Mouse (Mus musculus) CH12.LX (cell line): ENCODE data around the gene Gm37240. TPM values are rescaled to one million over a fixed set of nuclear protein-coding genes. Genes with fewer than 3 reads are reported as not detected.

Source experiments
- DNase-seq: peaks from one replicate; pipeline ENCODE4 v3.0.0-alpha.2; 2013; ENCODE audit errors: extremely low read depth
- H3K27ac ChIP-seq: 2 replicates; pipeline ENCODE4 v1.5.1; 2012; ENCODE audit warnings: low read depth, mild to moderate bottlenecking, control low read depth, moderate library complexity; ENCODE audit not compliant: insufficient read depth
- H3K27me3 ChIP-seq: replicated peaks from 2 replicates; pipeline ENCODE3; 2012; ENCODE audit warnings: inconsistent platforms
- H3K36me3 ChIP-seq, 2 experiments: replicated peaks in 1 of 2; 2 replicates each; pipeline versions ENCODE3 to v1.6.1; 2012; ENCODE audit warnings: inconsistent platforms in 1 of 2, low read length in 1 of 2, mild to moderate bottlenecking in 1 of 2, mixed read lengths in 1 of 2, moderate library complexity in 1 of 2; ENCODE audit not compliant: control insufficient read depth in 1 of 2, insufficient read depth in 1 of 2
- H3K4me1 ChIP-seq, 2 experiments: 2 replicates each; pipeline ENCODE4 v1.6.1; 2012; ENCODE audit warnings: inconsistent platforms in 1 of 2, moderate library complexity in 1 of 2; ENCODE audit not compliant: insufficient read depth in 2 of 2, control insufficient read depth in 1 of 2
- H3K4me2 ChIP-seq: 2 replicates; pipeline ENCODE4 v1.6.1; 2012; ENCODE audit warnings: low read depth, mild to moderate bottlenecking, control low read depth; ENCODE audit not compliant: poor library complexity, insufficient read depth, severe bottlenecking
- H3K4me3 ChIP-seq, 3 experiments: fragments of 150-350 bp in 1 of 3; sonication (generic) in 1 of 3; replicated peaks in 1 of 3; 2 replicates each; pipeline versions ENCODE3 to v1.5.1; 2011 to 2012; ENCODE audit warnings: low read depth in 2 of 3, low read length in 2 of 3, mild to moderate bottlenecking in 2 of 3, moderate library complexity in 2 of 3, control low read depth in 1 of 3, improper control_type of control experiment in 1 of 3, inconsistent platforms in 1 of 3, mixed read lengths in 1 of 3; ENCODE audit not compliant: poor library complexity in 1 of 3
- H3K79me2 ChIP-seq: replicated peaks from 2 replicates; pipeline ENCODE4 v1.6.1; 2012; ENCODE audit warnings: mild to moderate bottlenecking, moderate library complexity; ENCODE audit not compliant: control insufficient read depth, poor library complexity, insufficient read depth, severe bottlenecking; ENCODE audit errors: extremely low read depth
- H3K9ac ChIP-seq: 2 replicates; pipeline ENCODE4 v1.6.1; 2012; ENCODE audit warnings: low read depth, mild to moderate bottlenecking, control low read depth, moderate library complexity; ENCODE audit not compliant: insufficient read depth
- H3K9me3 ChIP-seq: replicated peaks from 2 replicates; pipeline ENCODE3; 2012; ENCODE audit warnings: low read length, inconsistent platforms, mixed read lengths
- BHLHE40 ChIP-seq: IDR thresholded peaks from 2 replicates; pipeline ENCODE4 v1.6.1; 2011; ENCODE audit warnings: mild to moderate bottlenecking, low read depth, low read length, improper control_type of control experiment
- CHD1 ChIP-seq: IDR thresholded peaks from 2 replicates; pipeline ENCODE4 v1.6.1; 2012; ENCODE audit warnings: low read depth, low read length, improper control_type of control experiment, inconsistent platforms
- CHD2 ChIP-seq: IDR thresholded peaks from 2 replicates; pipeline ENCODE4 v1.6.1; 2011; ENCODE audit warnings: low read length, improper control_type of control experiment
- E2F4 ChIP-seq: IDR thresholded peaks from 2 replicates; pipeline ENCODE4 v1.6.1; 2011; ENCODE audit warnings: low read depth, low read length, improper control_type of control experiment; ENCODE audit not compliant: insufficient replicate concordance
- ETS1 ChIP-seq: conservative IDR thresholded peaks from 2 replicates; pipeline ENCODE4 v1.6.1; 2012; ENCODE audit warnings: low read depth, mild to moderate bottlenecking, inconsistent platforms, low read length, improper control_type of control experiment, moderate library complexity
- JUN ChIP-seq: IDR thresholded peaks from 2 replicates; pipeline ENCODE4 v1.6.1; 2011; ENCODE audit warnings: low read depth, mild to moderate bottlenecking, low read length, improper control_type of control experiment, moderate library complexity; ENCODE audit not compliant: insufficient read depth
- MAFK ChIP-seq: IDR thresholded peaks from 2 replicates; pipeline ENCODE4 v1.6.1; 2011; ENCODE audit warnings: low read length, improper control_type of control experiment; ENCODE audit not compliant: insufficient replicate concordance
- MAX ChIP-seq: IDR thresholded peaks from 2 replicates; pipeline ENCODE4 v1.6.1; 2011; ENCODE audit warnings: low read length, improper control_type of control experiment
- MEF2A ChIP-seq: IDR thresholded peaks from 2 replicates; pipeline ENCODE4 v1.6.1; 2014; ENCODE audit warnings: low read depth, mild to moderate bottlenecking, inconsistent platforms, low read length, improper control_type of control experiment, borderline replicate concordance
- MXI1 ChIP-seq: IDR thresholded peaks from 2 replicates; pipeline ENCODE4 v1.6.1; 2011; ENCODE audit warnings: mild to moderate bottlenecking, low read depth, low read length, improper control_type of control experiment
- RAD21 ChIP-seq: IDR thresholded peaks from 2 replicates; pipeline ENCODE4 v1.6.1; 2011; ENCODE audit warnings: low read depth, mild to moderate bottlenecking, low read length, improper control_type of control experiment, moderate library complexity
- RCOR1 ChIP-seq: conservative IDR thresholded peaks from 2 replicates; pipeline ENCODE4 v1.6.1; 2012; ENCODE audit warnings: low read depth, mild to moderate bottlenecking, inconsistent platforms, low read length, improper control_type of control experiment
- TCF12 ChIP-seq: IDR thresholded peaks from 2 replicates; pipeline ENCODE4 v1.6.1; 2014; ENCODE audit warnings: low read depth, mild to moderate bottlenecking, inconsistent platforms, low read length, improper control_type of control experiment
- UBTF ChIP-seq: IDR thresholded peaks from 2 replicates; pipeline ENCODE4 v1.6.1; 2012; ENCODE audit warnings: low read depth, mild to moderate bottlenecking, inconsistent platforms, low read length, improper control_type of control experiment, moderate library complexity
- USF2 ChIP-seq: conservative IDR thresholded peaks from 2 replicates; pipeline ENCODE4 v1.6.1; 2011; ENCODE audit warnings: low read depth, low read length, improper control_type of control experiment
- ZC3H11A ChIP-seq: IDR thresholded peaks from 2 replicates; pipeline ENCODE4 v1.6.1; 2012; ENCODE audit warnings: low read depth, mild to moderate bottlenecking, inconsistent platforms, low read length, improper control_type of control experiment
- ZMIZ1 ChIP-seq: IDR thresholded peaks from 2 replicates; pipeline ENCODE4 v1.6.1; 2012; ENCODE audit warnings: low read depth, mild to moderate bottlenecking, inconsistent platforms, low read length, improper control_type of control experiment
- ZNF384 ChIP-seq: IDR thresholded peaks from 2 replicates; pipeline ENCODE4 v1.6.1; 2012; ENCODE audit warnings: low read depth, low read length, improper control_type of control experiment, inconsistent platforms
- dilution Hi-C: fragments of 300-500 bp; cut with MboI; formaldehyde crosslinking; loops from 2 replicates; pipeline ENCODE4 v1.14.3; 2020; ENCODE audit warnings: low sequenced_read_pairs; ENCODE audit not compliant: extremely low pct_unique_long_range_greater_than_20kb, extremely low pct_ligation_motif_present
- in situ Hi-C: fragments of 300-500 bp; cut with MboI; formaldehyde crosslinking; loops from 3 replicates; pipeline ENCODE4 v1.14.3; 2019; ENCODE audit warnings: low sequenced_read_pairs, low pct_ligation_motif_present, low pct_unique_long_range_greater_than_20kb, mixed read lengths
- polyA plus RNA-seq: library from polyadenylated mRNA; unstranded; fragments of >175 nt; gene quantifications from 2 replicates; pipeline ENCODE4 v1.2.1, GENCODE M21; 2012; ENCODE audit warnings: low read depth; ENCODE audit not compliant: insufficient read length
- total RNA-seq, 2 experiments: library from RNA; depleted of rRNA; stranded (reverse); fragments of 300-350 nt in 1 of 2; fragments of >200 nt in 1 of 2; gene quantifications; 2 replicates each; pipeline ENCODE4 v1.2.3; 2012 to 2014

Gene Gm37240
- total and polyA plus RNA-seq, 3 experiments = 0.08 to 0.19 (median 0.14) TPM

GRCm38 (mm10) chr3:85301851-85302250 is 585.5 kb downstream of the Gm37240 start:
- H3K4me1 ChIP-seq = no peaks in the 10 kb centered on the region
- no peak for TF ChIP-seq UBTF
- TF ChIP-seq ZNF384 = no peak
- no peak for TF ChIP-seq MAX
- TF ChIP-seq RCOR1 = no peak
- no peak for TF ChIP-seq MXI1
- no peak for TF ChIP-seq BHLHE40
- TF ChIP-seq MEF2A = no peak
- TF ChIP-seq RAD21 = no peak
- no peak for TF ChIP-seq E2F4
- TF ChIP-seq CHD2 = no peak
- no peak for TF ChIP-seq USF2
- TF ChIP-seq, all 38 proteins: peak for 0
- H3K27me3 ChIP-seq = no peaks in the 10 kb centered on the region
- H3K36me3 ChIP-seq = no peaks in the 10 kb centered on the region
- DNase-seq = no peak
- H3K79me2 ChIP-seq = no peaks in the 10 kb centered on the region
- no peaks in the 10 kb centered on the region for H3K9me3 ChIP-seq
- H3K27ac ChIP-seq = no peak overlapping the region
- no peak overlapping the region for H3K4me3 ChIP-seq
- H3K9ac ChIP-seq = no peak overlapping the region
- dilution Hi-C loops (no loop called here), in situ Hi-C loops (no loop called here)
- no peak overlapping the region for H3K4me2 ChIP-seq

- Histone ChIP-seq H3K79me2 (no peaks in the 10 kb centered on the region), H3K27me3 (no peaks in the 10 kb centered on the region), H3K4me2 (no peak overlapping the region), H3K4me1 (no peaks in the 10 kb centered on the region), H3K36me3 (no peaks in the 10 kb centered on the region), H3K4me3 (no peak overlapping the region), H3K9ac (no peak overlapping the region), H3K9me3 (no peaks in the 10 kb centered on the region), H3K27ac (no peak overlapping the region)
- no peak for DNase-seq
- dilution Hi-C loops = no loop called here
- in situ Hi-C loops = no loop called here
- TF ChIP-seq ZMIZ1 (no peak), CHD1 (no peak), ZC3H11A (no peak), ETS1 (no peak), CHD2 (no peak), RCOR1 (no peak), E2F4 (no peak), RAD21 (no peak), TCF12 (no peak), JUN (no peak), MAFK (no peak)
Observed at GRCm38 (mm10) chr3:85301336-85301735, 586.0 kb downstream of the Gm37240 start.
